Mouse (Mus musculus) gastrocnemius, postnatal 14 days (tissue): ENCODE data around the gene Ddx25. TPM values are rescaled to one million over a fixed set of nuclear protein-coding genes. Genes with fewer than 3 reads are reported as not detected.

Experiments
- DNase-seq: peaks from one replicate; pipeline ENCODE4 v3.0.0; 2021; ENCODE audit warnings: mixed read lengths
- intact Hi-C: fragments of 180-260 bp; cut with DNase I; formaldehyde crosslinking; loops from one replicate; pipeline ENCODE4 v1.15.1; 2025; ENCODE audit warnings: low total_unique reads
- total RNA-seq, 2 experiments: library from RNA; stranded (reverse); gene quantifications; 2 replicates each; pipeline ENCODE4 v1.2.3; 2021

Gene Ddx25
- total RNA-seq, 2 experiments from 2014 or later = 0.06 TPM; not detected in 1

GRCm38 (mm10) chr9:35508234-35508633, 50.1 kb downstream of the Ddx25 start:
- intact Hi-C loops = no loop called here
- peak; percentile 73 for DNase-seq

GRCm38 (mm10) chr9:35502361-35503000, 55.8 kb downstream of the Ddx25 start:
- no peak for DNase-seq
- intact Hi-C loops = no loop called here

GRCm38 (mm10) chr9:35499946-35500345, 58.4 kb downstream of the Ddx25 start:
- no peak for DNase-seq
- intact Hi-C loops = no loop called here

GRCm38 (mm10) chr9:35495471-35495870, 62.9 kb downstream of the Ddx25 start:
- intact Hi-C loops = no loop called here
- DNase-seq = no peak

- DNase-seq = no peak
- intact Hi-C loops = no loop called here
Measured at GRCm38 (mm10) chr9:35494937-35495336, 63.4 kb downstream of the Ddx25 start.

GRCm38 (mm10) chr9:35493733-35494092, 64.6 kb downstream of the Ddx25 start:
- intact Hi-C loops = no loop called here
- DNase-seq = no peak

- intact Hi-C loops = no loop called here
- no peak for DNase-seq
Measured at GRCm38 (mm10) chr9:35493033-35493732, 65.1 kb downstream of the Ddx25 start.

- intact Hi-C loops = no loop called here
- DNase-seq = no peak
Measured at GRCm38 (mm10) chr9:35491109-35491866, 67.0 kb downstream of the Ddx25 start.

GRCm38 (mm10) chr9:35488496-35488895, 69.8 kb downstream of the Ddx25 start:
- intact Hi-C loops = no loop called here
- DNase-seq = no peak

Other genes with a start within 250 kb of the Ddx25 start
- gene Cdon, start 137.4 kb downstream of the Ddx25 start, total RNA-seq = 10 to 100 TPM; 17.7 to 21.7 TPM
- gene Gm1113, start 40.3 kb downstream of the Ddx25 start, total RNA-seq = not detected
- gene Pus3, start 67 bp upstream of the Ddx25 start, total RNA-seq = 10 to 100 TPM in 1 of 2 experiments, 1 to 10 TPM in 1; 8.7 to 10.6 TPM
- gene Pate2, start 11.8 kb upstream of the Ddx25 start, total RNA-seq = under 1 TPM in 1 of 2 experiments, not detected in 1; 0.09 TPM
- 1 to 10 TPM; 1.1 to 1.5 TPM for gene Hyls1, start 11.9 kb upstream of the Ddx25 start, total RNA-seq
- gene Pate4, start 53.4 kb upstream of the Ddx25 start, total RNA-seq = not detected
- not detected for gene Pate3, start 89.7 kb upstream of the Ddx25 start, total RNA-seq
- gene Pate1, start 128.9 kb upstream of the Ddx25 start, total RNA-seq = not detected
- not detected for gene Gm17677, start 182.5 kb upstream of the Ddx25 start, total RNA-seq
- not detected for gene Gm17727, start 219.6 kb upstream of the Ddx25 start, total RNA-seq
- not detected for gene Gm27235, start 231.6 kb upstream of the Ddx25 start, total RNA-seq
- not detected for gene D730048I06Rik, start 231.6 kb upstream of the Ddx25 start, total RNA-seq